Mouse (Mus musculus) adrenal gland, adult 8-10 months (tissue): ENCODE data around the gene Slc24a4. TPM values are rescaled to one million over a fixed set of nuclear protein-coding genes. Genes with fewer than 3 reads are reported as not detected.

ENCODE experiments used
- DNase-seq: peaks from one replicate; pipeline ENCODE4 v3.0.0; 2022
- total RNA-seq, 4 experiments: library from RNA; stranded (reverse); gene quantifications; 2 replicates each; pipeline ENCODE4 v1.2.4; 2022

Slc24a4 gene
- total RNA-seq, 4 experiments from 2014 or later = 0.86 to 1.7 (median 1.3) TPM

DNA sequence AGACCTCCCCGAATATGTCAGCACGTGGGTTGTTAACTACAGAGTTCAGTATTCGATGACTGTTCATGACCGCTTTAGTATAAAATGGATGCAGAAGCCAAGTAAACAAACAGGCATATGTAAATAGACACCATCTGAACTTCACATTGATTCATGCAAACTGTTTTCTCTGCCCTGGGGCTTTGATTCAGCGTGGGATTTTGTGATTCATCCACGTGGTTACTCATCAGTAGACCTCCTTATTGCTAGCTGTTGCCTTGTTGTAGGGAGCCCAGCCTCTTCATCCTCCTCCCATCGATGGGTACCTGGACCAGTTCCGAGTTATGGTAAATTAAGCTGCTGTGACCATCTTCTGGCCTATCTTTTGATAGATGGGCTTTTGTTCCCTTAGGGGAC lies 181.3 kb downstream of the Slc24a4 start:
- DNase-seq = no peak

DNA sequence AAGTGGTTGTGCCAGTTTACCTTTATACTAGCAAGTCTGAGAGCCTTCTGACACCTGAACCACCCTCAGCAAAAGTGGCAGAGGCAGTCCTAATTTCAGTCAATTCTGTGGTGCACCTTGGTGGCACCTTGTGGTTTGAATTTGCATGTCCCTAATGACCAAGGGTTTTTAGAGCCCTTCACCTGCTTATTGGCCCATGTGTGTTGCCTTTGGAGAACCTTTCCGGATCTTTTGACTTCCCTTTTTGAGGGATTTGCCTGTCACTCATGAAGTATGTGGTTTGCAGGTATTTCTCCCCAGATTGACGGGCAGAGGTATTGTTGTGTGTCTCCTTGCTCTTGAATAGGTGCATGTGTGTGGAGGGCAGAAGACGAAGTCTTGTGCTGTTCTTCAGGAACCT lies 181.7 kb downstream of the Slc24a4 start:
- DNase-seq = no peak

GRCm38 (mm10) chr12:102311454-102311853 lies 182.9 kb downstream of the Slc24a4 start:
- no peak for DNase-seq

Other genes with a start within 250 kb of the Slc24a4 start
- 10 to 100 TPM; 38.7 to 43.5 (median 39.6) TPM for gene Trip11, start 215.5 kb upstream of the Slc24a4 start, total RNA-seq
- 10 to 100 TPM; 17.7 to 24.6 (median 20.9) TPM for gene Atxn3, start 170.5 kb upstream of the Slc24a4 start, total RNA-seq
- gene Cpsf2, start 152.7 kb upstream of the Slc24a4 start, total RNA-seq = 10 to 100 TPM; 33.5 to 39.0 (median 37.2) TPM
- gene Rin3, start 154.3 kb downstream of the Slc24a4 start, total RNA-seq = 10 to 100 TPM; 11.3 to 18.2 (median 14.0) TPM